Mouse (Mus musculus) layer of hippocampus, postnatal 36 days (tissue): Measurements from ENCODE around the gene Fam8a1. TPM values are rescaled to one million over a fixed set of nuclear protein-coding genes. Genes with fewer than 3 reads are reported as not detected.

Experiments used
- DNase-seq, 2 experiments: peaks; one replicate each; pipeline ENCODE4 v3.0.0; 2022
- total RNA-seq, 2 experiments: library from RNA; stranded (reverse); gene quantifications; 2 replicates each; pipeline ENCODE4 v1.2.3; 2021

Gene Fam8a1
- total RNA-seq, 2 experiments from 2014 or later, result 75.8 to 80.9 TPM

GRCm38 (mm10) chr13:46677721-46678120 is 8.4 kb downstream of the Fam8a1 start:
- DNase-seq, result no peak

- no peak for DNase-seq
Observed at GRCm38 (mm10) chr13:46682921-46683320, 13.6 kb downstream of the Fam8a1 start.

GRCm38 (mm10) chr13:46683370-46683769 is 14.0 kb downstream of the Fam8a1 start:
- no peak for DNase-seq

GRCm38 (mm10) chr13:46690559-46691241 is 21.4 kb downstream of the Fam8a1 start:
- no peak for DNase-seq

DNA sequence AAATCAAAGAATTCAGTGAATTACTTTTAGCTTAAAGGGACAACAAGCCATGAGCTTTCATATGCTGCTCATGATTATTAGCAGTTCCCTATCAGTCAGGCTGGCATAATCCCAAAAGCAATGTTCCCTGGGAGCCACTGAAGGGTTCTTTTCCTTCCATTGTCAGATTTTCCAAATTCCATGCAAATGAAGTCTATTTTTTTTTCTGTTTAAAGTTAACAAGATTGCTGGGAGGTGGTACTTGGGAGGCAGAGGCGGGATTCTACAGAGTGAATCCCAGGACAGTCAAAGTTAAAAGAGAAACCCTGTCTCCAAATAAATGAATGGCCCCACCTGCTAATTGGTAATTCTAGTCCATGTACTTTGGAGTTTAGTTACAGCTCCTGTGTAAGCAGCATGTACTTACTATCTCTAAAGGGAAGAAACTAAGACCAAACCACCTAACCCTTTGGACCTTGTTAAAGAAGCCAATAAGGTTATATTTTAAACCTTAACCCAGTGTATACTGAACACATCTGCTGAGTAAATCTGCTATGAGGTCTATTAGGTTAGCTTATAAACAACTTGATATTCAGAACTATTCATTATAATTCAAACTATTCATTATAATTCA is 26.1 kb downstream of the Fam8a1 start:
- no peak for DNase-seq

DNA sequence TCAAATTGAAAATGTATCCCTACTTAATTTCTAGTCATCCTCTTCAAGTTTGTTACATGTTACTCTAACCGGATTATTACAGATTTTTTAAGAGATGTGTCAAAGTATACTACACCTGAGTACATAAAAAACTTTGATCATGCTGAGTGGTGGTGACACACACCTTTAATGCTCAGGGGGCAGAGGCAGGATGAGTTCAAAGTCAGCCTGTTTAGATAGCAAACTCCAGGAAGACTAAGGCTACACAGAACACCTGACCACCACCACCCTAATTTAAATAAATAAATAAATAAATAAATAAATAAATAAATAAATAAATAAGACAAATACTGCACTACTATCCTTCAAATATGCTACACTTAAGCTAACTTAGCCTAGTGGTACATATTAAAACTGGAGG is 26.6 kb downstream of the Fam8a1 start:
- DNase-seq, result no peak

DNA sequence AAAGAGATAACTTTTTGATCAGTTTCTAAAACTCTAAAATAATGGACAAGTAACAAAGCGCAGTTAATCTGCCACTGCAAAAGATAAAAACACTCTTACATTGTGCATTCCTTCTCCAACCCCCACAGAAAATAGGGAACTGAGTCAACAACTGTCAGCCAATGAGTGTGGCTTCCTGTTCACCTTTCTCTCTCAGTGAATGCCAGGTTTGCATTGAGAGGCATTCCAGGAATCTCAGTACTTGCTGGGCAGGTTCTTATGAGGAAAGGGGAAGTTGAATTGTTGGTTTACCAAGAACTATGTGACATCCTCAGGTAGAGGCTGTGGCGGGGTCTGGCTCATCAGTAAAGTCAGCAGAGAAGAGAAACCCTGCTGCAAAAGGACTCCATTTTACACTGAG is 27.5 kb downstream of the Fam8a1 start:
- no peak for DNase-seq

GRCm38 (mm10) chr13:46699372-46699771 is 30.1 kb downstream of the Fam8a1 start:
- DNase-seq, result no peak

- no peak for DNase-seq
Observed at GRCm38 (mm10) chr13:46701486-46701885, 32.2 kb downstream of the Fam8a1 start.

DNA sequence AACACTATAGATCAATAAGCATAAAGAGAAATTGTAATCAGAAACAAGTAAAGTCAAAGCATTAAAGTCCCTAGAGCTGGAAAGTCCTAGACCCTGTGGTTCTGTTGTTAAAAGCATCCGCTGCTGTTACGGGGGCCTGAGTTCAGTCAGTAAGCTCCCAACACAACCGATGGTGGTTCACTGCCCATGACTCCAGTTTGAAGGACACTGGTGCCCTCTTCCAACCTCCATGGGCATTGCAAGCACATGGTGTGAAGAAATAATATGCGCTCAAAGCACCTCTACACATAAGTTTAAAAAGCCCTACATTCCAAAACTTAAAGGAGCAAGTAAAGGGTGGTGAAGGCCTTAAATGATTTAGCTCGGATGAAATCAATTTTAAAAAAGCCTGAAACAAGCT is 33.8 kb downstream of the Fam8a1 start:
- no peak for DNase-seq

DNA sequence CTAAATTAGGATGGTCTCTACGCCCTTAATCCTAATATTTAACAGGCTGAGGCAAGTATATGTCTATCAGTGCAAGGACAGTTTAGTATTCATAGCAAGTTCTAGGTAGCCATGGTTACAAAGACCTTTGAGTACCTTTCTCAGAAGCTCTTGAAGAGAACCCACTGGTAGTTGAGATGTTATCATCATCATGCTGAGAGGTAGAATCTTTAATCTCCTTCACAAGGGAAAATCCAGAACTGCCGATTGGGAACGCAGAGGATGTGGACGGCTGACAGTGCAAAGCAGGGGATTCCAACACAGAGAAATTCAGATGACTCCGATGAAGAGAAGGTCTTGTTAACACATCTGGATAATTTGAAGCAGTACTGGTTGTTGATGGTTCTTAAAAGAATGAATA is 44.2 kb downstream of the Fam8a1 start:
- DNase-seq, result no peak

- no peak for DNase-seq
Observed at GRCm38 (mm10) chr13:46715976-46716639, 46.8 kb downstream of the Fam8a1 start.

- DNase-seq, result no peak
Observed at GRCm38 (mm10) chr13:46718893-46719400, 49.6 kb downstream of the Fam8a1 start.

- DNase-seq, result no peak
Observed at GRCm38 (mm10) chr13:46721009-46721408, 51.7 kb downstream of the Fam8a1 start.

- DNase-seq, result no peak
Observed at GRCm38 (mm10) chr13:46724371-46724770, 55.0 kb downstream of the Fam8a1 start.

GRCm38 (mm10) chr13:46725227-46725626 is 55.9 kb downstream of the Fam8a1 start:
- DNase-seq, result no peak

DNA sequence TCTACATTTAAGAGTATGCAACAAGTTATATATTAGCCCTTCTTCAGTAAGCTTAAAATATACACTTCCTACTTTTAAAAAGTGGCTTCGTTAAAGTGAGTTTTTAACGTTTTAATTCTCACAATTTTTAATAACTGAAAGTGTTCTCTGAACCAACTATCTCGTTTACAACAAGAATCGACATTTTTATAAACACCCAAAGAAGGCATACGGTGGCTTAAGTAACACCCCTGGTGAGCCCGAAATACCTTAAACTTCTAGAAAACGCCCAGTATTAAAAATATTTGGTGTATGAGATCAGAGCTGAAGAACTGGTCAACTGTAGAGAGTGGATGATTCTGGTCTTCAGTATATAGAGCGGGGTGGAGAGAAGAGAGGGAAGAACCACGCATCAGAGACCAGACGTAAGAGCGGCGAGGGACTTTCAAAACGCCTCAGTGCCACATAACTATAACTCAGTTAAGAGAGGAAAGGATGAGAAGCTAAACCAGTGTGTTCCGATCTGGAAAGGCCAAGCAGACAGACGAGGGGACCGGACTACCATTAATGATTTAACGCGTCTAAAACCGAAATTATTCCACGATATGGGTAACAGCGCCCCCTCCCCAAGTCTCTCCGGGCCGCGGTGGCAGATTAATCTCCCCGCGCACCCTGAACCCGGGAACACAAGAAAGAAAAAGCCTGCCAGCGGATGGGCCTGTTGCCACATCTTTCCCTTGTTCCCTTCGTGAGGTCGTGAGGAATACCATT is 57.1 kb downstream of the Fam8a1 start:
- DNase-seq, result no peak

GRCm38 (mm10) chr13:46727038-46727836 is 57.9 kb downstream of the Fam8a1 start:
- DNase-seq, result peak; percentile 55 to 64
